Mouse (Mus musculus) C2C12 (cell line): ENCODE data around the gene Kif3a. TPM values are rescaled to one million over a fixed set of nuclear protein-coding genes. Genes with fewer than 3 reads are reported as not detected.

Experiments used
- H3K27me3 ChIP-seq: one replicate; pipeline ENCODE4 v1.6.1; 2011; ENCODE audit not compliant: control insufficient read depth, insufficient read depth, insufficient read length
- H3K36me3 ChIP-seq: one replicate; pipeline ENCODE4 v1.6.1; 2011; ENCODE audit not compliant: control insufficient read depth, insufficient read depth
- H3K4me3 ChIP-seq: one replicate; pipeline ENCODE4 v1.5.1; 2011; ENCODE audit warnings: mild to moderate bottlenecking, control low read depth; ENCODE audit not compliant: poor library complexity, insufficient read depth, severe bottlenecking
- H3K79me2 ChIP-seq: one replicate; pipeline ENCODE4 v1.6.1; 2011; ENCODE audit not compliant: control insufficient read depth, insufficient read depth
- H3K79me3 ChIP-seq: one replicate; pipeline ENCODE4 v1.6.1; 2011; ENCODE audit warnings: low read depth, control low read depth
- H3ac ChIP-seq: one replicate; pipeline ENCODE3; 2011; ENCODE audit warnings: low read depth; ENCODE audit not compliant: control insufficient read depth, insufficient read length
- CEBPB ChIP-seq: IDR thresholded peaks from one replicate; pipeline ENCODE4 v1.6.1; 2011; ENCODE audit warnings: low read depth, mild to moderate bottlenecking, control low read depth, moderate library complexity
- CTCF ChIP-seq: IDR thresholded peaks from one replicate; pipeline ENCODE4 v1.5.1; 2011; ENCODE audit not compliant: control insufficient read depth, insufficient read depth, insufficient read length
- FOSL1 ChIP-seq: IDR thresholded peaks from one replicate; pipeline ENCODE4 v1.8.0; 2011; ENCODE audit warnings: mild to moderate bottlenecking, low read length; ENCODE audit not compliant: poor library complexity, insufficient read depth, severe bottlenecking
- MAX ChIP-seq: IDR thresholded peaks from one replicate; pipeline ENCODE4 v1.6.1; 2011; ENCODE audit warnings: mild to moderate bottlenecking, control low read depth
- MYOD1 ChIP-seq: IDR thresholded peaks from one replicate; pipeline ENCODE4 v1.6.1; 2011; ENCODE audit warnings: low read depth; ENCODE audit not compliant: control insufficient read depth, insufficient read length
- MYOG ChIP-seq: IDR thresholded peaks from one replicate; pipeline ENCODE4 v1.6.1; 2011; ENCODE audit not compliant: control insufficient read depth, insufficient read length; ENCODE audit errors: extremely low read depth
- USF1 ChIP-seq: IDR thresholded peaks from one replicate; pipeline ENCODE4 v1.6.1; 2011; ENCODE audit warnings: low read depth, mild to moderate bottlenecking, control low read depth, moderate library complexity
- long read RNA-seq, 2 experiments: library from polyadenylated mRNA; unstranded; transcript quantifications; one replicate each; pipeline ENCODE4 v2.0.0; 2019 to 2020
- polyA plus RNA-seq: library from polyadenylated mRNA; unstranded; fragments of >200 nt; fragmentation: generic; extraction: Trizol; gene quantifications from one replicate; pipeline ENCODE4 v1.2.1, GENCODE M21; 2012; ENCODE audit warnings: missing spikeins

Kif3a gene
- 7.9 TPM for polyA plus RNA-seq
- long read RNA-seq, experiment 1, transcript Kif3a-201 (17 exons, 2,290 nt): major isoform, 14 of 46 reads
- long read RNA-seq, experiment 1, partial matches to known transcripts: 28 of 46 reads
- long read RNA-seq, experiment 1, other reads (novel, unspliced or antisense): 4 of 46 reads
- long read RNA-seq, experiment 2, transcript Kif3a-201 (17 exons, 2,290 nt): major isoform, 13 of 53 reads
- long read RNA-seq, experiment 2, partial matches to known transcripts: 29 of 53 reads
- long read RNA-seq, experiment 2, other reads (novel, unspliced or antisense): 11 of 53 reads

DNA sequence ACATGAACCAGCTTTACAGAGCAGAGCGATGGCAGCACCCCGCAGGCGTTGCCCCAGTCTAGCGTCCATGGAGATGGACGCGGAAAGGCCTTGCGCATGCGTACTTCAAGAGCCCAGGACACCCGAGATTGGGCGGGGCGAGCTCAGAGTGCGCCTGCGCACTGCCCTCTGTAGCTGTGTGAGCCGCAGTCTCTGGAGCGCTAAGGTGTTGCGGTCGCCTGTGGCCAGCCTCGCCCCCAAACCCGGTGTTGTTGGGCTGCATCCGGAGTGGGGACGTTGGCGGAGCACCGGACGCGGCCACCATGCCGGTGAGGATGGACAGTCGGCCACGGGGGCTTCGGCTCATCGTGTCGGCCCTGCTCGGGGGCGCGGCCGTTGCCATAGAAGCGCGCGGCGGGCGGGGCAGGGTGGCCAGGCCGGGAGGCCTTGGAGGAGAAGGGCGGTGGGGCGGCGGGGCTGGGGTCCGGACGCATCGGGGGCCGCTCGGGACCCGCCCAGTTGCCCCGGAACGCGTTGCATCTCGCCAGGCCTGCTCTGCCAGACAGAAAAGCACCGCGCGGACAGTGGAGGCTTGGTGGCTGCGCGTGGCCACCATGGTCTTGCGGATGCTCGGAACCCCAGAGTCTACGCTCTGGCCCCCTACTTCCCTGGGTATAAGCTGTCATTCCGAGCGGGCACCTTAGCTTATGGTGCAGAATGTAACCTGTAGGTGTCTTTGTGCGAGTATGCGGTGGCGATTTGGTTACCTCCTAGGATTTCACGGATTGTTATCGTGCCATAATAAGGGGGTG is at the start of gene Kif3a:
Gene Kif3a (plus strand): TSS at position 156 of the 791 bp plus-strand sequence.
- no peaks in the 10 kb centered on the region for H3K27me3 ChIP-seq
- TF ChIP-seq CEBPB (no peak), FOSL1 (no peak), CTCF (no peak), MYOG (no peak), USF1 (no peak), MAX (peak; percentile 19), MYOD1 (no peak)

DNA sequence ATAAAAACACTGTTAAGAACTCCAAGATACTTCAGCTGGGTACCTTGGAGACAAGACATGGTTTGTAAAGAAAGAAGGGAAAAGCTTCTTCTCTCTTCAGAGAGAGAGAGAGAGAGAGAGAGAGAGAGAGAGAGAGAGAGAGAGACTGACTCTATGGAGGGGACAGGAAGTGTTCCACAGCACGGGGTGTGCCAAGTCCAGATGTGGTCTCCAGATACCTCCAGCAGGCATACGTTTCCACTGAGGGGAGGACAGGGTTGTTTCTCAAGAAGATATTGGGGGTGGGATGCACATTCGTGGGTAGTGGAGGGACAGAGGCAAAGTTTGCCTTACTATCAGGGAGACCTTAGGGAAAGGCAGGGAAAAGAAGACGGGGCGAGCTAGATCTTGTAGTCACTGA is 48.4 kb upstream of the Kif3a start:
- no peaks in the 10 kb centered on the region for H3K27me3 ChIP-seq
- H3K36me3 ChIP-seq: no peaks in the 10 kb centered on the region
- peaks cover 30% of the 10 kb centered on the region for H3K79me3 ChIP-seq
- no peak overlapping the region for H3K4me3 ChIP-seq
- TF ChIP-seq USF1: no peak
- TF ChIP-seq MAX: no peak
- no peak for TF ChIP-seq MYOG
- no peak for TF ChIP-seq MYOD1
- no peak for TF ChIP-seq CTCF
- no peak for TF ChIP-seq FOSL1
- TF ChIP-seq CEBPB: no peak
- no peak overlapping the region for H3ac ChIP-seq
- H3K79me2 ChIP-seq: peaks cover 40% of the 10 kb centered on the region

More for the DNA sequence above, at the start of gene Kif3a:
- H3K79me2 ChIP-seq: peaks cover 19% of the 10 kb centered on the region
- H3K4me3 ChIP-seq: peak within 1 kb of the TSS; percentile 65
- peak within 1 kb of the TSS; percentile 92 for H3ac ChIP-seq
- H3K36me3 ChIP-seq: peaks cover 5% of the 10 kb centered on the region
- H3K79me3 ChIP-seq: peaks cover 8% of the 10 kb centered on the region

DNA sequence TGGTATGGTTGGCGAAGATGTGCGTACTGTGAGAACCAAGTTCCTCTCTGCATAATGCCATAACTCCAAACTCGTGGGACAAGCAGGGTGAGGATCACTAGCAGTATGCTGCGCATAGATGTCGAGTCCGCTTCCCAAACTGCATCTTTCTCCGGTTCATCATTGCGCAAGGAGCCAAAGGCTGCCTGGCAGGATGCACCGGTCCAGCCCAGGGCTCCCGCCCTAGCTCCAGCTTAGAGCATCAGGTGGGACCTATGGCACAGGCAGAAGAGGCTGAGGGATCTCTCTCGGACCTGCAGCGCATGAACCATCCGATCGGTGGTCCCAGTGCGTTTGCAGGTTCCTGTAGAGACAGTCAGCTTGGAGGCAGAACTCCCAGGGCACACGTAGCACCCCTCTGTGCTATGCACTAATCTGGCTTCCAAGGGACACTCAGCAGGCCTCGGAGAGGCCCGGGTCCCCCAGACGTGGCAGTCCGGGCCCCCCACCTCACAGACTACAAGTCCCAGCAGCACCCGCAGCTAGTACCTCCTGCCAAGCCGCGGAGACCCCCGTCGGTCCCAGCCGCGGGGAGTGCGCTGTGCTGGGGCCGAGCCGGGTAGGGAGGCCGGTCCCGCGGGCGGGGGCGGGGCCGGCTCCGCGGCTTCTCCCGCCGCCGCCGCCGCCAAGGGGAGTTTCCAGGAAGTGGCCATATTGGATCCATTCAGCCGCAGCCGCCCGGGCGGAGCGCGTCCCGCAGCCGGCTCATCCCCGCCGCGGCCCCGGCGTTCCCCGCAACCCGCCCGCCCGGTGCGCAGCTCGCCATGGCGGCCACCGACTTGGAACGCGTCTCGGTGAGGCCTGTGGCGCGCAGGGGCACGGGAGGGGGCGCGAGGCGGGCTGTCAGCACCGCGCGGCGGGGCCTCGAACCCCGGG is 47.7 kb upstream of the Kif3a start, which contains the start of gene Sept8:
Gene Sept8 (plus strand): TSS at position 51 of the 915 bp plus-strand sequence.
- Histone ChIP-seq H3K79me3 (peaks cover 36% of the 10 kb centered on the region), H3ac (peak within 1 kb of the TSS; percentile 98), H3K79me2 (peaks cover 47% of the 10 kb centered on the region), H3K36me3 (no peaks in the 10 kb centered on the region), H3K27me3 (no peaks in the 10 kb centered on the region), H3K4me3 (peak within 1 kb of the TSS; percentile 65)
- TF ChIP-seq MYOD1 (no peak), MYOG (no peak), CEBPB (peak; percentile 80), USF1 (no peak), CTCF (no peak), FOSL1 (no peak), MAX (no peak)

DNA sequence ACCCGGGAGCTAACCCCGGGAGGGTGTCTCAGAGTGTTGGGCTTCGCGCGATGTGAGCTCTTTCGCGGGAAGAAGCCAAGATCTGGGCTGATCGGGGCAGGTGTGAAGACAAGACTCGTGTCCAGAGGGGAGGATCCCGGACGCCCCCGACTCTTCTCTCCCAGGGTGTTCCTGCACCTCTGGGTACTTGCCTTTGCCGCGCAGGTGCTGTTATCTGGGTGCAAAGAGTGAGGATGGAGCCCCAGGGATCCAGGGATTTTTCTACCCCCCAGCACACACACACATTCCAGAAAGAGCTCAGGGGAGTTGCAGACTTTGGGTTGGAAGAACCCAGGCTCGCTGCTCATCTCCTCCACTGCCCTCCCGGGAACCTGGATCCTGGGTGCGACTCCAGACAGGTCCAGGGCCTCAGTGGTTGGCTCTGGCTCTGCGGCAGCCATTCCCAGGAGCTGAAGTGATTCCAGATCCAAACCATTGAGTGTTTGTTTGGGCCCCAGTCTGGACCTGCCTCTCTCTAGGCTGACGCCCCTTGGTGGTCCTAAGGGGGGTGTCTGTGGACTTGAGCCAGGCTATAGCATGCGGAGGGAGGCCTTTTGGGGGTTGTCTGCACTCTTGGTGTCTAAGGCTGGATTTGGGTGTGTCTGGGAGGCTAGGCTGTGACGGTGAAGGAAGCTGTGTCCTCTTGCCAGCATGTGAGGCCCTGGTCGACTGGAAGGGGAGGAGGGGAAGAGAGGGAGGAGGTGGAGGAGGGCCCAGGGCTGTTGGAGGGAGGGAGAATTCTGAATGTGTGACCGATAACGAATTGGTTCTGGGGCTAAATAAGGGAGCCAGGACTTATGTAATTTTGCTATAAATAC is 46.8 kb upstream of the Kif3a start:
- peaks cover 6% of the 10 kb centered on the region for H3K36me3 ChIP-seq
- H3K4me3 ChIP-seq: peak overlapping the region; percentile 65
- peak overlapping the region; percentile 98 for H3ac ChIP-seq
- no peaks in the 10 kb centered on the region for H3K27me3 ChIP-seq
- H3K79me3 ChIP-seq: peaks cover 45% of the 10 kb centered on the region
- TF ChIP-seq CTCF (no peak), FOSL1 (no peak), USF1 (no peak), MYOG (no peak), MAX (no peak), CEBPB (no peak), MYOD1 (no peak)
- H3K79me2 ChIP-seq: peaks cover 56% of the 10 kb centered on the region
